Mouse (Mus musculus): Measurements from ENCODE around the gene Phf21a.
"Not testable (repeated sequence)": the region's sequence is repeated elsewhere in the genome, so short reads cannot be mapped to it uniquely, and the experiment has no call there.

The Phf21a gene

GRCm38 (mm10) chr2:92085721-92086120 lies 7.2 kb upstream of the Phf21a start:
- DNase-seq: no peak

GRCm38 (mm10) chr2:92087065-92087464 lies 5.9 kb upstream of the Phf21a start:
- no peak for DNase-seq

GRCm38 (mm10) chr2:92089782-92090181 lies 3.1 kb upstream of the Phf21a start:
- DNase-seq: peak; percentile 63

- DNase-seq: not testable (repeated sequence)
These were observed 586 bp downstream of the Phf21a start for GRCm38 (mm10) chr2:92093503-92093902.

- no peak for DNase-seq
These were observed 1.2 kb downstream of the Phf21a start for GRCm38 (mm10) chr2:92094078-92094477.

- no peak for DNase-seq
These were observed 7.9 kb downstream of the Phf21a start for GRCm38 (mm10) chr2:92100768-92101167.

GRCm38 (mm10) chr2:92124523-92124922 lies 31.6 kb downstream of the Phf21a start:
- no peak for DNase-seq

GRCm38 (mm10) chr2:92125330-92125729 lies 32.4 kb downstream of the Phf21a start:
- no peak for DNase-seq

GRCm38 (mm10) chr2:92130071-92130470 lies 37.2 kb downstream of the Phf21a start:
- DNase-seq: no peak

GRCm38 (mm10) chr2:92138736-92139135 lies 45.8 kb downstream of the Phf21a start:
- no peak for DNase-seq

- no peak for DNase-seq
These were observed 46.4 kb downstream of the Phf21a start for GRCm38 (mm10) chr2:92139365-92139764.

- DNase-seq: no peak
These were observed 47.5 kb downstream of the Phf21a start for GRCm38 (mm10) chr2:92140383-92140782.

GRCm38 (mm10) chr2:92141073-92141472 lies 48.2 kb downstream of the Phf21a start:
- no peak for DNase-seq

GRCm38 (mm10) chr2:92143932-92144331 lies 51.0 kb downstream of the Phf21a start:
- no peak for DNase-seq

- not testable (repeated sequence) for DNase-seq
These were observed 55.2 kb downstream of the Phf21a start for GRCm38 (mm10) chr2:92147925-92148750.

- DNase-seq: no peak
These were observed 71.4 kb downstream of the Phf21a start for GRCm38 (mm10) chr2:92164291-92164690.

GRCm38 (mm10) chr2:92166950-92167349 lies 74.0 kb downstream of the Phf21a start:
- DNase-seq: no peak

- no peak for DNase-seq
These were observed 78.2 kb downstream of the Phf21a start for GRCm38 (mm10) chr2:92171046-92171643.

- no peak for DNase-seq
These were observed 79.4 kb downstream of the Phf21a start for GRCm38 (mm10) chr2:92172300-92172699.

GRCm38 (mm10) chr2:92173186-92173585 lies 80.3 kb downstream of the Phf21a start:
- no peak for DNase-seq

GRCm38 (mm10) chr2:92174265-92174664 lies 81.3 kb downstream of the Phf21a start:
- DNase-seq: no peak

GRCm38 (mm10) chr2:92175002-92175401 lies 82.1 kb downstream of the Phf21a start:
- no peak for DNase-seq

GRCm38 (mm10) chr2:92176292-92176691 lies 83.4 kb downstream of the Phf21a start:
- no peak for DNase-seq

- no peak for DNase-seq
These were observed 89.3 kb downstream of the Phf21a start for GRCm38 (mm10) chr2:92182146-92182756.

Measured in right cerebral cortex, postnatal 25 days (tissue).